Mouse (Mus musculus) heart, adult 18-20 months (tissue): Measurements from ENCODE around the gene Akap7. TPM values are rescaled to one million over a fixed set of nuclear protein-coding genes. Genes with fewer than 3 reads are reported as not detected.

Experiments used
- DNase-seq, 2 experiments: peaks; one replicate each; pipeline ENCODE4 v3.0.0; 2021 to 2022; ENCODE audit warnings: mixed read lengths in 1 of 2
- total RNA-seq, 2 experiments: library from RNA; stranded (reverse); gene quantifications; 2 replicates each; pipeline ENCODE4 v1.2.3; 2021

Akap7 gene
- total RNA-seq, 2 experiments from 2014 or later = 52.6 to 62.5 TPM

GRCm38 (mm10) chr10:25126035-25126434 is 181.6 kb downstream of the Akap7 start:
- no peak for DNase-seq

- no peak for DNase-seq
These were observed 186.7 kb downstream of the Akap7 start for GRCm38 (mm10) chr10:25120871-25121554.

Other genes with a start within 250 kb of the Akap7 start
- 10 to 100 TPM; 38.5 to 38.7 TPM for gene Epb41l2, start 51.9 kb upstream of the Akap7 start, total RNA-seq
- gene Smlr1, start 228.4 kb upstream of the Akap7 start, total RNA-seq = not detected